Mouse (Mus musculus): ENCODE measurements at regions not wholly inside any gene's neighbourhood (a gene's known extent, or its start where the extent isn't known, plus 50 kb on each side); places are given as distances from the start of the nearest gene placed in this dataset.

- TF ChIP-seq CTCF (IDR thresholded peaks at IDR 0.05; ENCODE audit: borderline replicate concordance, insufficient read depth, low read length) (no peak), POLR2A (IDR thresholded peaks at IDR 0.05; ENCODE audit: low read depth, low read length) (no peak)
Measured at GRCm38 (mm10) chr7:113093931-113094330, 113.3 kb upstream of the Arntl start.
